Mouse (Mus musculus) neural tube, embryonic 12.5 days (tissue): ENCODE results near the gene Dpt. TPM values are rescaled to one million over a fixed set of nuclear protein-coding genes. Genes with fewer than 3 reads are reported as not detected.

ENCODE experiments used
- ATAC-seq: fragments of 200-750 bp; cut with Nextera tagmentation; 2 replicates; pipeline ENCODE4 v1.8.0; 2017; ENCODE audit warnings: low read depth, mild to moderate bottlenecking, moderate TSS enrichment, moderate library complexity; ENCODE audit not compliant: low FRiP score
- H3K27ac ChIP-seq: fragments of 300-500 bp; sonication (generic); 2 replicates; pipeline ENCODE4 v1.5.1; 2016
- H3K27me3 ChIP-seq: fragments of 300-500 bp; sonication (generic); replicated peaks from 2 replicates; pipeline ENCODE4 v1.6.1; 2016; ENCODE audit warnings: mild to moderate bottlenecking
- H3K36me3 ChIP-seq: fragments of 300-500 bp; sonication (generic); 2 replicates; pipeline ENCODE4 v1.6.1; 2016; ENCODE audit warnings: mild to moderate bottlenecking
- H3K4me1 ChIP-seq: fragments of 300-500 bp; sonication (generic); 2 replicates; pipeline ENCODE4 v1.6.1; 2016
- H3K4me2 ChIP-seq: fragments of 300-500 bp; sonication (generic); replicated peaks from 2 replicates; pipeline ENCODE4 v1.6.1; 2016; ENCODE audit warnings: mild to moderate bottlenecking
- H3K4me3 ChIP-seq: fragments of 300-500 bp; sonication (generic); 2 replicates; pipeline ENCODE4 v1.5.1; 2016
- H3K9ac ChIP-seq: fragments of 300-500 bp; sonication (generic); 2 replicates; pipeline ENCODE4 v1.6.1; 2016; ENCODE audit warnings: mild to moderate bottlenecking
- H3K9me3 ChIP-seq: fragments of 300-500 bp; sonication (generic); 2 replicates; pipeline ENCODE4 v1.6.1; 2016; ENCODE audit warnings: mild to moderate bottlenecking
- WGBS: fragments of 180-500 bp; shearing (Covaris S2); methylation state at CpG from one replicate; pipeline ENCODE4 v1.1.7; 2016; 5-methylcytosine and 5-hydroxymethylcytosine counted together
- polyA plus RNA-seq: library from polyadenylated mRNA; unstranded; fragments of >200 nt; fragmentation: Nextera tagmentation; extraction: Ambion mirVana; gene quantifications from 2 replicates; pipeline ENCODE4 v1.2.1, GENCODE M21; 2016

Gene Dpt
- polyA plus RNA-seq, 1 experiment from 2014 or later: 0.29 TPM

DNA sequence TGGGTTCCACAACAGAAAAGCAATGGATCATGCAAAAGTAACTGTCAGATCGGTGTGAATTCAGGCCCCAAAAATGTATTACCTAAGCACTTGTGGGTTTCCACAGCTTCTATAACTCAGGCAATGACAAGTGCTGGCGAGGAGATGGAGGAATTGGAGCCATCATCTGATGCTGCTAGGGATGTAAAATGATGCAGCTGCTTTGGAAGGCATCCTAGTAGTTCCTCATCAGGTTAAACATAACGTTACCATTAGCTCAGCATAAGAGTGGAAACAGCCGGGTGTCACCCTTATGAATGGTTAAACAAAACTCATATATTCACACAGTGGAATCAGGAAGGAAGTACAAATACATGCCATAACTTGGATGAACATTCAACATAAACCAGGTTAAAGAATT lies 3.4 kb upstream of the Dpt start:
- H3K36me3 ChIP-seq: no peaks in the 10 kb centered on the region
- 87% methylated on average over 4 of the region's 4 CpGs for WGBS
- H3K4me1 ChIP-seq: 0 out of 2 replicates have a peak, but pooled peaks cover 3% of the 10 kb centered on the region
- ATAC-seq: no peak
- H3K27ac ChIP-seq: no peak overlapping the region
- no peaks in the 10 kb centered on the region for H3K9me3 ChIP-seq
- no peak overlapping the region for H3K9ac ChIP-seq
- no peak overlapping the region for H3K4me2 ChIP-seq
- no peak overlapping the region for H3K4me3 ChIP-seq
- H3K27me3 ChIP-seq: no peaks in the 10 kb centered on the region

- 0 out of 2 replicates have a peak, but pooled peaks have one; percentile 29 for ATAC-seq
- Histone ChIP-seq H3K36me3 (no peaks in the 10 kb centered on the region), H3K27ac (no peak overlapping the region), H3K9ac (no peak overlapping the region), H3K4me1 (0 out of 2 replicates have a peak, but pooled peaks cover 3% of the 10 kb centered on the region), H3K4me3 (no peak overlapping the region), H3K4me2 (no peak overlapping the region), H3K9me3 (no peaks in the 10 kb centered on the region), H3K27me3 (no peaks in the 10 kb centered on the region)
- WGBS: 90% methylated on average over 1 of the region's 1 CpGs
These were observed 1.4 kb downstream of the Dpt start for GRCm38 (mm10) chr1:164797746-164798285.

GRCm38 (mm10) chr1:164798471-164798922 lies 2.1 kb downstream of the Dpt start:
- Histone ChIP-seq H3K27me3 (no peaks in the 10 kb centered on the region), H3K4me3 (no peak overlapping the region), H3K9ac (no peak overlapping the region), H3K36me3 (no peaks in the 10 kb centered on the region), H3K27ac (no peak overlapping the region), H3K4me2 (no peak overlapping the region), H3K4me1 (0 out of 2 replicates have a peak, but pooled peaks cover 3% of the 10 kb centered on the region), H3K9me3 (no peaks in the 10 kb centered on the region)
- WGBS: 56% methylated on average over 1 of the region's 1 CpGs
- no peak for ATAC-seq

DNA sequence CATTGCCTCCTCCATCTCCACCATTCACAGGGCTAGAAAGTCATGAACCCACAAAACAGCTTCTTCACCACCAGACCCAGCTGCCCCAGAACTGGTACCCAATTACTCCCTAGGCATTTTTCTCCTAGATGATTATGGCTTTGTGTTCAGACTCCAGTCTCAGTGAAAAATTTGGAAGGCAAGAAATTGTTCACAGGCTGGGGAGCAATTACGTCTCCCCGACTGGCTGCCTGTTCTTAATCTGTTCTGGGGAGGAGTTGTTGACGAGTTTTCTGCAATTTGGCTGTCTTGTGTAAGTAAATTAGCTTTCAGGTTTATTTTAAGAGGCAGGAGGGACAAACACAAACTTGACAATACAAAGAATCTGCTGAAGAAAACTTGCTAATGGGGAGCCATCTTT lies 2.7 kb downstream of the Dpt start:
- ATAC-seq: no peak
- no peaks in the 10 kb centered on the region for H3K36me3 ChIP-seq
- 0 out of 2 replicates have a peak, but pooled peaks cover 3% of the 10 kb centered on the region for H3K4me1 ChIP-seq
- H3K27ac ChIP-seq: no peak overlapping the region
- no peak overlapping the region for H3K4me3 ChIP-seq
- no peak overlapping the region for H3K9ac ChIP-seq
- no peaks in the 10 kb centered on the region for H3K27me3 ChIP-seq
- H3K4me2 ChIP-seq: no peak overlapping the region
- no peaks in the 10 kb centered on the region for H3K9me3 ChIP-seq
- WGBS: 82% methylated on average over 3 of the region's 3 CpGs

GRCm38 (mm10) chr1:164804277-164804676 lies 7.8 kb downstream of the Dpt start:
- Histone ChIP-seq H3K4me1 (no peaks in the 10 kb centered on the region), H3K27ac (no peak overlapping the region), H3K4me3 (no peak overlapping the region), H3K9ac (no peak overlapping the region), H3K27me3 (no peaks in the 10 kb centered on the region), H3K9me3 (no peaks in the 10 kb centered on the region), H3K36me3 (no peaks in the 10 kb centered on the region), H3K4me2 (no peak overlapping the region)
- no peak for ATAC-seq
- WGBS: 76% methylated on average over 11 of the region's 11 CpGs

DNA sequence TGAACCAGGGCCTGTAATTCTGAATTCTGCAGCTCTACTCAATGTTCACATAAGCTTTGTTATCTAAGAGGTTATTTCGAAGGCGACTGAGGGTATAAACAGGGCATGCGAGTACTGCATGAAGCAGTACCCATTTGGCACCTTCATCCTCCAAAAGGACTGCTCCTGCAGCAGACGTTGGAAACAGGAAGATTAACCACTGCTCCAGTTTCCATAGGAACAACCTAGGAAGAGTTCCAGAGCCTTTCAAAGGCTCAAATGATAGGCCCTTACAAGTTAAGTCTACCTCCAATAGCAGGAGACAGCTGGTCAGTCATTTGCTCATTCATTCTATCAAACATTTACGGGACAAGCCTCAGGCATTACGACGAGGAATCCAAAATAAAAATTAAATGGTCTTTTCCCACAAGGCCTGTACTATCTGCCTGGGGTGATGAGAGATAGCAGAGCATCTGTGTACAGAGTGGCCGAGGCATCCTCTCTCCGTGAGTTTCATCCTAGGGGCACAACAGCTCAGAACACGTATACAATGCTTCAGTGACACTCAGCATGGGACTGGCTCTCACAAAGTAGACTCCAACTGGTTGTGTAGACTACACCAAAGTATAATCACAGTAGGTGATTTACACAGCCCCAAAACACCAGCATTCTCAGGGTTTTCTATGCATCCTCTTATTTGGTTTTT lies 8.4 kb downstream of the Dpt start:
- no peaks in the 10 kb centered on the region for H3K36me3 ChIP-seq
- WGBS: 72% methylated on average over 10 of the region's 10 CpGs
- no peak overlapping the region for H3K27ac ChIP-seq
- H3K9me3 ChIP-seq: no peaks in the 10 kb centered on the region
- no peaks in the 10 kb centered on the region for H3K27me3 ChIP-seq
- no peak for ATAC-seq
- H3K4me3 ChIP-seq: no peak overlapping the region
- H3K4me2 ChIP-seq: no peak overlapping the region
- no peak overlapping the region for H3K9ac ChIP-seq
- no peaks in the 10 kb centered on the region for H3K4me1 ChIP-seq

DNA sequence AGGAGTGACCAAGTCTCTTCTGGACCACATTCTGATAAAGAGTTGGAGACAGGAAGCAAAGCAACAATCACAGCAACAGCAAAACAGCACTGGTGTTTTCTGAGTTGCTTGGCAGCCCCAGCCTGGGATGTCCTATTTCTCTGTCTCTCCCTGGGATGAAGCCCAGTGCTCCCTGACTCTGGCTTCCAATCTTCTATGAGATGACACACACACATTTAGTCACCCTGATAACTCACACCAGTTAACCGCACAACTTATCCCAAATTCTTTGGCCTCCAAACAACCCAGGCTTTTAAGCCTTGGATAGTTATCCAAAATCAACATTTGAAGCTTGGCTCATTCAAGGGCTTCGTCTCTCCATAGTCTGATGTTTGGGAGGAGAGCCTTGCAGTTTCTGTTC lies 12.9 kb downstream of the Dpt start:
- no peaks in the 10 kb centered on the region for H3K27me3 ChIP-seq
- H3K27ac ChIP-seq: no peak overlapping the region
- H3K4me3 ChIP-seq: no peak overlapping the region
- no peak overlapping the region for H3K4me2 ChIP-seq
- ATAC-seq: no peak
- H3K36me3 ChIP-seq: no peaks in the 10 kb centered on the region
- no peak overlapping the region for H3K9ac ChIP-seq
- 88% methylated on average over 2 of the region's 2 CpGs for WGBS
- H3K4me1 ChIP-seq: no peaks in the 10 kb centered on the region
- H3K9me3 ChIP-seq: no peaks in the 10 kb centered on the region

- Histone ChIP-seq H3K27ac (no peak overlapping the region), H3K4me3 (no peak overlapping the region), H3K4me1 (no peaks in the 10 kb centered on the region), H3K4me2 (no peak overlapping the region), H3K36me3 (no peaks in the 10 kb centered on the region), H3K9me3 (no peaks in the 10 kb centered on the region), H3K9ac (no peak overlapping the region), H3K27me3 (no peaks in the 10 kb centered on the region)
- no peak for ATAC-seq
- 95% methylated on average over 3 of the region's 3 CpGs for WGBS
These were observed 14.9 kb downstream of the Dpt start for GRCm38 (mm10) chr1:164811296-164811695.

- H3K36me3 ChIP-seq: no peaks in the 10 kb centered on the region
These were observed 17.8 kb downstream of the Dpt start for GRCm38 (mm10) chr1:164814243-164814642.

DNA sequence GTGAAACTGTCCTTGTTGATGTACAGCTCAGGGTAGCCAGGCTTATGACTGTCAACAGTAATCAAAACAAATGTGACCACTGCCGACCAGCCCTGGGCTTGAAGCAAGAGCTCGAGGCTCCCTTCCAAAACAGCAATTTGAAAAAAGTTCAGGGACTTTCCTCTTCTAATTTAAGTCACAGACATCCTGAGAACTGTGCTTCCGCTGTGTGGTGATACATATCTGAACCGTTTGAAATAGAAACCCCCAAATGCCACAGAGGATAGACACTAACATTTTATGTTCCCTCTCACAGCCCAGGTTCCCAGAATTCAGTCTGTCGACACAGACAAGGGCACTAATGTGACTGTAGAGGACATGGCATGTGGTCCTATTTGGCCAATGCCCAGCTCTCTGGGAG lies 18.9 kb downstream of the Dpt start:
- 83% methylated on average over 5 of the region's 5 CpGs for WGBS

More at GRCm38 (mm10) chr1:164814243-164814642, 17.8 kb downstream of the Dpt start:
- H3K9ac ChIP-seq: no peak overlapping the region
- H3K4me3 ChIP-seq: no peak overlapping the region
- no peak overlapping the region for H3K27ac ChIP-seq
- no peaks in the 10 kb centered on the region for H3K9me3 ChIP-seq
- ATAC-seq: no peak
- no peaks in the 10 kb centered on the region for H3K27me3 ChIP-seq
- no peaks in the 10 kb centered on the region for H3K4me1 ChIP-seq
- H3K4me2 ChIP-seq: no peak overlapping the region
- WGBS: 77% methylated on average over 2 of the region's 2 CpGs

DNA sequence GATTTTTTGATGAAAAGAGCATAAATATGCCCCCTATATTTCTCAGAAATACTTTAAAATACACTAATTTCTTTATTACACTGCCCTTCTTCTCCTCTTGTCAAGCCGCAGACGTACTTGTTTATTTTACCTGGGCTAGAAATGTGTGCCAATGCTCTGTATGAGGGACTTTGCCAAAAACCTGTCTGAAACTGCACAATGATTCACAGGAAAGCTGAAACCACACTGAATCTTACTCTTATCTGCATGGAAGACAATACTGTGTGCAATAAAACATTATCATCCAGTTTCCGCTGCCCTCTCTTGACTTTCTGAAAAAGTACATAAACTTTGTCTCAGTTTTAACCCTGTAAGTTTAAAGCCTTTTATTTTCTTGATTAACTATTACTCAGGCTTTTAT lies 20.9 kb downstream of the Dpt start:
- H3K36me3 ChIP-seq: no peaks in the 10 kb centered on the region

More for the DNA sequence above, 18.9 kb downstream of the Dpt start:
- Histone ChIP-seq H3K9me3 (no peaks in the 10 kb centered on the region), H3K27ac (no peak overlapping the region), H3K36me3 (no peaks in the 10 kb centered on the region), H3K4me1 (no peaks in the 10 kb centered on the region), H3K4me2 (no peak overlapping the region), H3K9ac (no peak overlapping the region), H3K27me3 (no peaks in the 10 kb centered on the region), H3K4me3 (no peak overlapping the region)
- no peak for ATAC-seq

DNA sequence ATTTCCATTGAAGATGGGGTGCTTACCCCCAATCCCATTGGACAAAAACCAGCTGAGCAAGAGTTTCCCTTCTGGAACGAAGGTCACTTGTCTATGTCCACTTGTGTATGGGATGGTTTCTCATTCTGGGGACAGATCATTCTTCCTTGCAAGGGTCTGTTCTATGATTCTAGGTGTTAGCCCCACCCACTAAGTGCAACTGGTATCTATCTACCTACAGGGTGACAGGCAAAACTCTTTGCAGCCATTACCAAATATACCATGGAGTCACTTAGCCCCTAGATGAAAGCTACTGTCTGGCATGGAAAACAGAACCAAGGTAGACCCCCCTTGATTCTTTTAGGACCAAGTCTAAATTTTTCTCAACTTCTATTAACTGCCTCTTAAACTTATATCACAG lies 24.9 kb downstream of the Dpt start:
- H3K4me1 ChIP-seq: no peaks in the 10 kb centered on the region
- no peak for ATAC-seq
- no peaks in the 10 kb centered on the region for H3K9me3 ChIP-seq
- H3K36me3 ChIP-seq: no peaks in the 10 kb centered on the region
- no peak overlapping the region for H3K4me2 ChIP-seq
- no peak overlapping the region for H3K9ac ChIP-seq
- WGBS: 95% methylated on average over 1 of the region's 1 CpGs
- no peak overlapping the region for H3K27ac ChIP-seq
- no peaks in the 10 kb centered on the region for H3K27me3 ChIP-seq
- no peak overlapping the region for H3K4me3 ChIP-seq

More for the DNA sequence above, 20.9 kb downstream of the Dpt start:
- no peaks in the 10 kb centered on the region for H3K9me3 ChIP-seq
- H3K9ac ChIP-seq: no peak overlapping the region
- no peak overlapping the region for H3K4me3 ChIP-seq
- WGBS: 95% methylated on average over 3 of the region's 3 CpGs
- H3K4me2 ChIP-seq: no peak overlapping the region
- no peaks in the 10 kb centered on the region for H3K27me3 ChIP-seq
- ATAC-seq: no peak
- no peaks in the 10 kb centered on the region for H3K4me1 ChIP-seq
- no peak overlapping the region for H3K27ac ChIP-seq

GRCm38 (mm10) chr1:164821821-164822220 lies 25.4 kb downstream of the Dpt start:
- Histone ChIP-seq H3K9me3 (no peaks in the 10 kb centered on the region), H3K36me3 (no peaks in the 10 kb centered on the region), H3K27me3 (no peaks in the 10 kb centered on the region), H3K9ac (no peak overlapping the region), H3K4me1 (no peaks in the 10 kb centered on the region), H3K4me3 (no peak overlapping the region), H3K27ac (no peak overlapping the region), H3K4me2 (no peak overlapping the region)
- ATAC-seq: 0 out of 2 replicates have a peak, but pooled peaks have one; percentile 21
- whole genome bisulfite sequencing: 65% methylated on average over 3 of the region's 3 CpGs
